Mouse (Mus musculus) midbrain, embryonic 14.5 days (tissue): ENCODE results near the gene Chd3. TPM values are rescaled to one million over a fixed set of nuclear protein-coding genes. Genes with fewer than 3 reads are reported as not detected.

Experiments
- ATAC-seq: fragments of 200-750 bp; cut with Nextera tagmentation; 2 replicates; pipeline ENCODE4 v1.8.0; 2017; ENCODE audit warnings: moderate number of reproducible peaks, moderate library complexity; ENCODE audit not compliant: low FRiP score, low TSS enrichment
- DNase-seq: peaks from one replicate; pipeline ENCODE4 v3.0.0-alpha.2; 2015
- H3K27ac ChIP-seq: fragments of 300-500 bp; sonication (generic); replicated peaks from 2 replicates; pipeline ENCODE4 v1.5.1; 2014; ENCODE audit warnings: mild to moderate bottlenecking, low read depth, low read length, moderate library complexity
- H3K27me3 ChIP-seq: fragments of 300-500 bp; sonication (generic); 2 replicates; pipeline ENCODE4 v1.6.1; 2014; ENCODE audit warnings: low read length, control low read depth, mixed read lengths; ENCODE audit not compliant: control insufficient read depth, insufficient read depth
- H3K36me3 ChIP-seq: fragments of 300-500 bp; sonication (generic); 2 replicates; pipeline ENCODE4 v1.6.1; 2014; ENCODE audit warnings: low read length, control low read depth; ENCODE audit not compliant: control insufficient read depth, insufficient read depth
- H3K4me1 ChIP-seq: fragments of 300-500 bp; sonication (generic); 2 replicates; pipeline ENCODE4 v1.6.1; 2014; ENCODE audit warnings: mild to moderate bottlenecking, antibody characterized with exemption, low read length, control low read depth; ENCODE audit not compliant: control insufficient read depth, insufficient read depth
- H3K4me2 ChIP-seq: fragments of 300-500 bp; sonication (generic); 2 replicates; pipeline ENCODE4 v1.6.1; 2014; ENCODE audit warnings: mild to moderate bottlenecking, low read length, moderate library complexity
- H3K4me3 ChIP-seq: fragments of 300-500 bp; sonication (generic); replicated peaks from 2 replicates; pipeline ENCODE4 v1.5.1; 2014; ENCODE audit warnings: low read depth, low read length
- H3K9ac ChIP-seq: fragments of 300-500 bp; sonication (generic); replicated peaks from 2 replicates; pipeline ENCODE4 v1.6.1; 2014; ENCODE audit warnings: mild to moderate bottlenecking, low read length, moderate library complexity
- H3K9me3 ChIP-seq: fragments of 300-500 bp; sonication (generic); 2 replicates; pipeline ENCODE4 v1.6.1; 2016; ENCODE audit warnings: low read length, control low read depth, mixed read lengths; ENCODE audit not compliant: control insufficient read depth
- WGBS: fragments of 180-500 bp; shearing (Covaris S2); extraction: QIAGEN DNeasy Blood & Tissue Kit; methylation state at CpG from one replicate; pipeline ENCODE4 v1.1.7; 2014; 5-methylcytosine and 5-hydroxymethylcytosine counted together
- polyA plus RNA-seq: library from polyadenylated mRNA; unstranded; fragments of >200 nt; fragmentation: Nextera tagmentation; extraction: Ambion mirVana; gene quantifications from 2 replicates; pipeline ENCODE4 v1.2.1, GENCODE M21; 2014

Gene Chd3
- polyA plus RNA-seq, 1 experiment from 2014 or later: 77.5 TPM

DNA sequence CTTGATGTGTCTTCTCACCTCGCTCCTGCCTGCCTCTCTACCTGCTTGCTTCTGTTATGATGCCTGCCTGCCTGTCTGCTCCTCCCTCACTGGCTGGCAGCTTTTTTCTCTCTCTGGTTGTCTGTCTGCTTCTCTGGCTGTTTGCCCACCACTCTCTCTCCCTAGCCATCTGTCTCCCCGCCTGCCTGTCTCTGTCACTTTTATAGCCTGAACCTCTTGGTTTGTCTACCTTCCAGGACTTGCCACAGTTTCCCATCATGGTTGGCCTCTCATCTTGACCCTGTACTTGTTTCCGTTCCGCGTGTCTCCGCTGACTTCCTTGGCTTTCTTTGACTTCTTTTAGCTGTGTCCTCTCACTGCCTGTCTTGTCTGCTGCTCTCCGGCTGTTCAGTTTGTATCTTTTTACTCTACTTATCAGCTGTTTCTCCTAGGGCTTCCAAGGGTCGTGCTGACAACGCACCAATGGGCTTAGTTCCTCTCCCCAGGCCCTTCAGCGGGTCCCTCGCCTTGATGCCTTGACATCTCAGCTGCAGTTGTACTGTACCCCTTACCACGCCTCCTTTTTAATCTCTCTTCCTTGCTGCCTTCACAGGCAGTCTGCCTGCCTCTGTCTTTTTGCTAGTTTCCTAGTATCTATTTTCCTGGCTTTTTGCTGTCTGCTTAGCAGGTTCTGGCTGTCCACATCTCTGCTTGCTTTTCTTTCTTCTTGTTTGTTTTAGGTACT, 3.0 kb upstream of the Chd3 start:
- peak overlapping the region; percentile 45 for H3K4me2 ChIP-seq
- H3K4me3 ChIP-seq: no peak overlapping the region
- WGBS: 40% methylated on average over 12 of the region's 12 CpGs
- peak overlapping the region; percentile 37; the same call in 1 of the 2 replicates for H3K9ac ChIP-seq
- H3K27ac ChIP-seq: peak overlapping the region; percentile 74
- ATAC-seq (no peak), DNase-seq (peak; percentile 52)
- peaks cover 4% of the 10 kb centered on the region; the same call in 1 of the 2 replicates for H3K36me3 ChIP-seq
- no peaks in the 10 kb centered on the region for H3K9me3 ChIP-seq
- H3K27me3 ChIP-seq: no peaks in the 10 kb centered on the region
- H3K4me1 ChIP-seq: peaks cover 27% of the 10 kb centered on the region

DNA sequence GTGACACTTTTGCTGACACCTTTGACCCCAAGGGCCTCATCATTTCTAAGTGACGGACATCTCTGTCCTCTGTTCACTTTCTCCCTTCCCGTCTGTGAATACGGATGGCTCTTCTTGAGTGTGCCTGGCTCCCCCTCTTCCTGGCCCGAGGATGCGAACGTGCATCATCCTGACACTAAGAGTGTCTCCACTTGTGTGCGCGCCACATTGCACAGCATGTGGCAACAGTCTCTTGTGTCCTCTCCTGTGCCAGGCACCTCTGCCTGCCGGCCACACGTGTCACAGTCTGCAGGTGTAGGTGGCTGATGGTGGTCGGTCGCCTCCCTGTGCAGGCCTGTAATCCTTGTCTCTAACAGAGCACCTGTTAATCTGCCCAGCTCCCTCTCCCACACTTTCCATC, 2.4 kb upstream of the Chd3 start:
- H3K36me3 ChIP-seq: peaks cover 4% of the 10 kb centered on the region; the same call in 1 of the 2 replicates
- ATAC-seq: no peak

DNA sequence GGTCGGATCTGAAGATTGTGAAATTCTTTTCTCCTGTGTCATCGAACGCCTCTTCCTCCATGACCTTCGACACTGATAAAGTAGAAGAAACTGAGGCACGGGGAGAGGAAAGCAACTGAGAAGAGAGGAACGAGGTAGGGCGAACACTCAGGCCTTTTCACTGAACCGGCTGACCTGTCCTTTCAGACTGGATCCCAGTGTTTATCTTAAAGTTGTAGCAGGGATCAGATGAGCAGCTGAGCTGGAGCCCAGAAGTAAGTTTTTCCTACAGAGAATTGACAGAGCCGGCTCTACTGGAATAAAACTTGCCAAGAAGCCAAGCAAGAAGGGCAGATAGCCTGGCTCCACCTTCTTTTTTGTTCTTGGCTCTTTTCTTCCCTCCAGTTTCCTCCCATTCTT, 1.6 kb upstream of the Chd3 start:
- peak overlapping the region; percentile 18; the same call in 1 of the 2 replicates for H3K9ac ChIP-seq
- WGBS: 6% methylated on average over 9 of the region's 9 CpGs
- no peak for DNase-seq

More for the DNA sequence above, 2.4 kb upstream of the Chd3 start:
- Histone ChIP-seq H3K9ac (peak overlapping the region; percentile 37; the same call in 1 of the 2 replicates), H3K4me3 (peak overlapping the region; percentile 1; the same call in 1 of the 2 replicates), H3K9me3 (no peaks in the 10 kb centered on the region), H3K4me2 (peak overlapping the region; percentile 45), H3K4me1 (peaks cover 27% of the 10 kb centered on the region), H3K27ac (peak overlapping the region; percentile 74), H3K27me3 (no peaks in the 10 kb centered on the region)
- no peak for DNase-seq
- WGBS: 25% methylated on average over 12 of the region's 12 CpGs

GRCm38 (mm10) chr11:69369990-69370816, 997 bp upstream of the Chd3 start:
- Histone ChIP-seq H3K27me3 (no peaks in the 10 kb centered on the region), H3K4me1 (peaks cover 37% of the 10 kb centered on the region), H3K4me3 (peak overlapping the region; percentile 99), H3K9ac (peak overlapping the region; percentile 100), H3K9me3 (no peaks in the 10 kb centered on the region), H3K27ac (peak overlapping the region; percentile 100), H3K36me3 (peaks cover 4% of the 10 kb centered on the region; the same call in 1 of the 2 replicates), H3K4me2 (peak overlapping the region; percentile 96)
- 25% methylated on average over 2 of the region's 2 CpGs for WGBS
- peak; percentile 62 for DNase-seq
- ATAC-seq: no peak

More for the DNA sequence above, 1.6 kb upstream of the Chd3 start:
- Histone ChIP-seq H3K4me2 (peak overlapping the region; percentile 45), H3K9me3 (no peaks in the 10 kb centered on the region), H3K36me3 (peaks cover 4% of the 10 kb centered on the region; the same call in 1 of the 2 replicates), H3K4me3 (no peak overlapping the region), H3K27me3 (no peaks in the 10 kb centered on the region), H3K4me1 (peaks cover 31% of the 10 kb centered on the region), H3K27ac (peak overlapping the region; percentile 74)
- no peak for ATAC-seq

DNA sequence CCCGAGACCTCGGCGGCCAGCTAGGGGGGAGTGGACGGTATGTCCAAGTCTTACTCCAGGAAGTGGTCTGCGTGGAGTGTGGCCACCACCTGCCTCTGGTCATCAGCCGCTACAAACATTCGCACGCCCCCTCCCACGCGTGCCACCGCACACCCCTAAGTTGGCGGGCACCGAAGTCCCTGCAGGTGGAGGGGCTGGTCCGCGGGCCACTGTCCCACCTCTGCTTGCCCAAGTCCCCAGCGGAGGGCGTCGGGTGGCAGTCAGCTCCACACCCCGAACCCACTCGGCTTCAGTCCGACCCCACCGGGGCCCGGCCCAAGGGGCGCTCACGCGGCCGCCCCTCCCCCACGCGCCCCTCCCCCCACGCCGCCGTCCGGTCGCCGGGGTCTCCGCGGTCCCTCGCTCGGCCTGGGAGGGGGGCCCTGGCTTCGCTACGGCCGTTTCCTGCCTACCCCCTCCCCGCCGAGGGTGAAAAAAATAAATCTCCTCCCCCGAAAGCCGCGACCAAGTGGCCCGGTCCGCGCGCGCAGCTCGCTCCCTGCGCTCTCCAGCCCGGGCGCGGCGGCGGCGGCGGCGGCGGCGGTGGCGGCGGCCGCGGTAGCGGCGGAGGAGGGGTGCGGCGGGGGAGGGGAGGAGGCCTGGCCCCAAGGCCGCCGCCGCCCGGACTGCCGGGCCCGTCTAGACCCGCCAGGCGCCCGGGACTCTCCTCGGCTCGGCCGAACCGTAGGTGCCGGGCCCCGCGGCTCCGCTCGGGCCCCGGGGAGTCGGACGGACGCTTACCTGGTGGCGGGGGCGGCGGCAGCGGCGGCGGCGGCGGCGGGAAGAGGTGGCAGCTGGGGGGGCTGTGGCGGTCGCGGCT, 621 bp downstream of the Chd3 start:
- Histone ChIP-seq H3K27me3 (no peaks in the 10 kb centered on the region), H3K9ac (peak overlapping the region; percentile 100), H3K9me3 (no peaks in the 10 kb centered on the region), H3K36me3 (peaks cover 9% of the 10 kb centered on the region), H3K4me1 (peaks cover 50% of the 10 kb centered on the region), H3K4me2 (peak overlapping the region; percentile 96), H3K27ac (peak overlapping the region; percentile 100), H3K4me3 (peak overlapping the region; percentile 99)
- ATAC-seq: peak; percentile 11; the same call in 1 of the 2 replicates
- whole genome bisulfite sequencing: under 1% methylated on average over 67 of the region's 106 CpGs
- peak; percentile 76 for DNase-seq

DNA sequence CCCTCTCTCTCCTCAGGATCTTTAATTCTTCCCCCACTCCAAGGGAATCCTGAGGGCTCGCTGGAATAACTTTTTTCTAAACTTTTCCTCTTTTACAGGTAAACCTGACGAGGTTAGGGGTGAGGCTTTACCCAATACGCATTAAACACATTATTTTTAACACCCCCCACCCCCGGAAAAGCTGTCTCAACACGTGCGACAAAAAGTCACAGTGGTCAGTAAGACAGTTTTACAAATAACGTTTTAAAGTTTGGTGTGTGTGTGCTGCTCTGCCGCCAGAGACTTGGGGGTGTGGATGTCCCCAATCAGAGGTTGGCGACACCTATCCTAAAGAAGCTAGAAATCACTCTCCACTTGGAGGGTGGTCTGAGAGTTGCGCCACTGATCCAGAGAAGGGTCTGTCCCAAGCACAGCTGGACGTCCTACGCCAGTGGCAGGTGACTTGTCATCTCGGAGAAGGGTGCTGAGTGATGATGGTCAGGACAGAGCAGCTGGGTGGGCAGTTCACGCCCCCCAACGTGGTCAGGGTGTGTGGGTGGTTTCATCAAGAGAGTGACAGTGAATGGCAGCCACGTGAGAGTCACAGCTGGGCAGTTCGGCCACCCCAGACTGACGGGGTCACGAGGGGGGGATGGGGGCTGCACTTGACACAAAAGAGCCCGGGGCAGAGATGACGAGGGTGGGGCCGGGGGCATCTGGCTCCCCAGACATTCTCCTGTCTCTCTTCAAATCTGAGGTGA, 1.4 kb downstream of the Chd3 start:
- DNase-seq (peak; percentile 51), ATAC-seq (peak; percentile 5; the same call in 1 of the 2 replicates)
- Histone ChIP-seq H3K36me3 (peaks cover 16% of the 10 kb centered on the region), H3K9me3 (no peaks in the 10 kb centered on the region), H3K27ac (peak overlapping the region; percentile 100), H3K4me2 (peak overlapping the region; percentile 96), H3K9ac (peak overlapping the region; percentile 100), H3K4me3 (peak overlapping the region; percentile 99), H3K27me3 (no peaks in the 10 kb centered on the region), H3K4me1 (peaks cover 50% of the 10 kb centered on the region)
- WGBS: under 1% methylated on average over 22 of the region's 22 CpGs

- under 1% methylated on average over 22 of the region's 22 CpGs for WGBS
- no peaks in the 10 kb centered on the region for H3K27me3 ChIP-seq
- DNase-seq: peak; percentile 60
- peak overlapping the region; percentile 99 for H3K4me3 ChIP-seq
- no peaks in the 10 kb centered on the region for H3K9me3 ChIP-seq
- H3K4me2 ChIP-seq: peak overlapping the region; percentile 96
- H3K9ac ChIP-seq: peak overlapping the region; percentile 100
- peaks cover 46% of the 10 kb centered on the region for H3K4me1 ChIP-seq
- no peak for ATAC-seq
- H3K27ac ChIP-seq: peak overlapping the region; percentile 100
- peaks cover 23% of the 10 kb centered on the region for H3K36me3 ChIP-seq
These were observed 2.2 kb downstream of the Chd3 start for GRCm38 (mm10) chr11:69366855-69367615.
